Mouse (Mus musculus) duodenum, adult 2 months (tissue): ENCODE results near the gene Flna. TPM values are rescaled to one million over a fixed set of nuclear protein-coding genes. Genes with fewer than 3 reads are reported as not detected.

Experiments used
- polyA plus RNA-seq: library from polyadenylated mRNA; depleted of rRNA; stranded (reverse); fragments of >200 nt; gene quantifications from 2 replicates; pipeline ENCODE4 v1.2.3, GENCODE M21; 2012; ENCODE audit warnings: low replicate concordance; rRNA removed

Gene Flna
- 252 and 315 TPM in 2 replicates for polyA plus RNA-seq

DNA sequence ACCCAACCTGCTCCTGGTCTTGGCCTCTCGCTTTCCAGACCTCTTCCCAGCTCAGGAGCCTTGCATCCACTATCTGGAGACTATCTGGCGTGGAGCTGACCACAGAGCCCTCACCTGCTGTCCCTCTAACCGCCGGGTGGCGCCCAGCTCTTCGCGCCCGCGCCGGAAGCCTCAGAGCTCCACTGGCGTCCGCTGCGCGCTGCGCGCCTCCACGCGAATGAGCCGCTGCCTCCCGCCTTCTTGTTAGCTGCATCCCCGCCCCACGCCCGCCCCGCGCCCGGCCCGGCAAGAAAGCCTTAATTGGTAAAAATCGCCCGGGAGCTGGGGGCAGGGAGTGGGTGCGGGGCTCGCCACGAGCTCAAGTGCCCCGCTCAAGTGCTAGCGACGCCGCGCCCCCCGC is at the start of gene Flna:
Gene Flna (minus strand): TSS at position 206 of the 400 bp plus-strand sequence.

DNA sequence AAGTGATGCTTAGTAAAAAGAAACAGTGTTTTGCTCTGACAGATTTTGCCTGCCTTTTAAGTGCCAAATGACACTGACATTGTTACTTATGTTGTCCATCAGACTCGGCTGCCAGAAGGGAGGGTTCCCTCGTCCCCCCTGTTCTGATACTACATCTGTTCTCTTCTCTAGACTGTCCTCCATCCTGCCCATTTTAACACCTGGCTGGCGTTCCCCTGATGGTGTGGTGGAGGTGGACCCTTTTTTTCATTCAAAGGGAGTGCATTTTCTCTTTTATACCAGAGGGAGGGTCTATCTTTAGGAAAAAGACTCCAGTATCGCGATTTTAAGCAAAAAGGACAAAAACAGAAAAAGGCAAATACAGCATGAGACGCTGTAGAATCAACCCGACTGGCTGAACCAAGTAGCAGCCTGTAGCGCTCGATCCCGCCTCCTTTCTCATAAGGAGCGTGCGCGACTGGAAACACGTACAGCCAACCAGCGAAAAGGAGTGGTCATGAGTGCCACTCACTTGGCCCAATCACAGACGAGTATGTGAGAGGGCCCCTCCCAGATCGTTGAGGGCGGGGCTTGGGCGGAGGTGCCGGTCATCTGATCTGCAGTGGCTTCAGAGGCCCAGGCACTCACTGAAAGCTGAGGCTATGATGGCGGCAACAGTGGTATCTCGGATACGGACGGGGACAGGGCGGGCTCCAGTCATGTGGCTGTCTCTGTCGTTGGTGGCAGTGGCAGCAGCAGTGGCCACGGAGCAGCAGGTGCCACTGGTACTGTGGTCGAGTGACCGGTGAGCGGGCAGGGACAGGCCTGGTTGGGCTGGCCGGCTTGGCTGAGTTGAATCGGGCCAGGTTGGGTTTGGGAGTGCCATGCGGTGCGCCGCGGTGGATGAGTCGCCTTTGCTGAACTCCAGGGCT is 47.2 kb upstream of the Flna start, which contains the start of gene Atp6ap1:
Gene Atp6ap1 (plus strand): TSS at position 560 of the 911 bp plus-strand sequence.

DNA sequence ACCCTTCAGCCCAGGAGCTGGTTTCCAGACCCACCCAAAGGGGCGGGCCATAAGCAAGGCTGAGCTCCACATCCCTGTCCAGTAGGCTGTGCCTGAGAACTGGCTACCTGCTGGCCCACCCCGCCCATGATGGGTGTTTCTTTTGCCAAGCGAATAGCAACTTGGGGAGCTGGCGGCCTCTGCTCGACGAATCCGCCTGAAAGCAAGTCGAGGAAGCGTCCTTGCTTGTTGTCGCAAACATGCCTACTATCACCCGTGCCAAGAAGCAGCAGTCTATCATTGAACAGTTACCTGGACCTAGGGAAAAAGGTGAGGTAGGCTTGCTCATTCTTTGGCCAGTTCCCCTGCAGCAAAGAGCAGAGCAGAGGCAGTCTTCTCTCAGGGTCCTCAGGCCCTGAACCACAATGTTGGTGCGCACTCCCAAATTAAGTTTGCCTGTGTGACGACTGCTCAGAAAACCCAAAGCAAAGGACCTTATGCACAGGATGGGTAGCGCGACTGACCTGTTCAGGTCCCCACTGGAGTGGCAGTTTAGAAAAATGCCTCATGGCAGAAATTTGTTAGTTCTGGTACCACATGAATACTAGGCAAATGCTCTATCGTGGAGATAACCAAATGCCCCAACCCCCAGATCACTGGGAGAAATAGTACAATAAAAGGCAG is 32.2 kb upstream of the Flna start, which contains the start of the genes Taz and Dnase1l1:
Gene Taz (plus strand): TSS at position 181 of the 663 bp plus-strand sequence.
Gene Dnase1l1 (minus strand): TSS at position 606 of the 663 bp plus-strand sequence.

DNA sequence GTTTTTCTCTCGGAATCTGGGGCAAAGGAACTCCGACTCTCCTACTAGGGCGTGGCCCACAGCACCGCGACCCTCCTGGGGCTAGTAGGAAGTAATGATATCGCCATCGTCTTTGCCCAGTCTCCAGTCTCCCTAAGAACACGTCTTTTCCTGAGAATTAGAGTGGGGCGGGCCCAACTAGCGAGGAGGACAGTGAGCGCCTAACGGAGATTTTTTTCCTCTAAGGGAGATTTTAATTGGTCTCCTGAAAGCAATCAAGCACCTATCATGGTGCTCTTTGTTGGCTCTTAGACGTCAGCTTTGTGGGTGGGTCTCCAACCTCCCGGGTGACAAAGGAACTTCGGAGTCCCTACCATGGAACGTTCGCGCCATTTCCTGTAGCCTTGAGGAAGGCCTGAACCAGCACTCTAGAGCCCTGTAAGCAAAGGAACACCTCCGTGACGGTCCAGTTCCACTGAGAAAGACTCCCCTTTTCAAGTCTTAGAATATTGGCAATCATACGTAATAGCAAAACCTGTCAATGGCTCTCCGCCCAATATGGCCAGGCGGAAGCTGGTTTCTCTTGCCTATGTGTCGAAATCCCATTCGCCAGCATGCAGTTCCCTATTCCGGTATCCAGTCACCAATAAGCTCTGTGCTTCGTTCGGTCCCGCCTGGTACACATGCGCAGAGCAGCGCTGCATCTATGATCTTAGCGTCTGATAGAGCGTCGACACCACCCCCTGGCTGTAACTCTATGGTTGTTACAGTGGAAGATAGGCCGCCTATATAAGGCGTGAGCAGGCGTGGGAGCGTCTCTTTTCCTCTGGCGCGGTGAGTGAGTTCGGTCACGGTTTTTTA is 20.7 kb upstream of the Flna start, which contains the start of gene Rpl10:
Gene Rpl10 (plus strand): TSS at position 751 of the 840 bp plus-strand sequence.

DNA sequence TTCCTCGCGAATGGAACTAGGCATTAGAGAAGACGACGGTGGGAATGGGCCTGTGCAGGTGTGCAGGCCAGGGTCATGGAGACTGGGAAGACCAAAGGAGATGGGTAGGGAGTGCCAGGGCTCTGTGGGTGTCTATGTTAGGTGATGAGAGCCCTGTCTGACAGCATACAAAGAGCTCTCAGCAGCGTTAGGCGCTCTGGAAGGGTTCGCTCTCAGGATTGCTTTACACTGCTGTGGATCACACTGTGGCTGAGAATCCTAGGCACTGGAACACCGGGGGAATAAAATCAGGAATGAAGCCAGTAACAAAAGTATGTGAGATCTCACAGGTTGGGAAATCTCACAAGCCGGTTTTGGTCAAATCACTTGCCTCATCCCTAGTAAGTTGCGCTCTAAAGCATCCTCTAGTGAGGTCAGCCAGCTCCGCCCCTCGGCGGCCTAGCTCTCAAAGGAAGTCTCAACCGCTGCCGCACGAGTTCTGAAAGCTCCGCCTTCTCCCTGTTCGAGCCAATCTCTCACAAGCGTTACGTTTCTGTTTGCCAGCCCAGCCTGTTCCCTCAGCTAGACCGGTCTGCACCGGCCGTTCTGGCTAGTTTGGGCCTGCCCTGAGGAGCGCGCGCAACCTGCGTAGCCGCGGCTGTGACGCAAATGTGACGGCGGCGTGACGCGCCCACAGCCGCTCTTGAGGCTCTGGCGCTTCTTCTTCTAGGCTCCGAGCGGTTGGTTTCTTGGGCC is 4.7 kb upstream of the Flna start, which contains the start of gene Emd:
Gene Emd (plus strand): TSS at position 535 of the 735 bp plus-strand sequence.

DNA sequence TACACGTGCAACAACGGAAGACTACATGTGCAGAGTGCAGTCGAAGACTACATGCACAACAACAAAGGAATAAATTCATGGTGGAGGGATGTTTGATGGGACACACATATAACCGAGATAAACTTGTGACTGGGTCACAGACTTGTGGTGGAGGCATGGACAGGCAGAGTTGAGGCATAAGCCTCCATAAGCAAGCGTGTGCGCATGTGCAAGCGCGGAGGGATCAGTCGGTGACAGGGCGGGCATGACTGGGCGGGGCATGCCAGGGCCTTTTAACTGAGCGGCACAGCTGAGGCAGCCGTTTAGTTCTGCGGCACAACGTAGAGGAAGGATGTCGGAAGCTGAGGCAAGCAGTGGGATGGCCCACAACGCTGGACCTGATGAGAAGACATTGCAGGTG is 72.7 kb downstream of the Flna start, which contains the start of gene Tktl1:
Gene Tktl1 (plus strand): TSS at position 301 of the 400 bp plus-strand sequence.

Other genes with a start within 250 kb of the Flna start
- 62.8 and 156 TPM in 2 replicates for gene Irak1, start 225.9 kb downstream of the Flna start, polyA plus RNA-seq
- not detected in 2 replicates for gene Opn1mw, start 122.4 kb downstream of the Flna start, polyA plus RNA-seq
- 1.9 and 2.2 TPM in 2 replicates for gene Mecp2, start 114.5 kb downstream of the Flna start, polyA plus RNA-seq
- not detected in 2 replicates for gene Tex28, start 82.0 kb downstream of the Flna start, polyA plus RNA-seq
- gene Tktl1, start 72.6 kb downstream of the Flna start, polyA plus RNA-seq, result not detected in 2 replicates
- gene Emd, start 4.9 kb upstream of the Flna start, polyA plus RNA-seq, result 32.5 and 51.7 TPM in 2 replicates
- 597 and 840 TPM in 2 replicates for gene Rpl10, start 21.0 kb upstream of the Flna start, polyA plus RNA-seq
- 68.3 and 76.5 TPM in 2 replicates for gene Taz, start 32.1 kb upstream of the Flna start, polyA plus RNA-seq
- 13.5 and 14.5 TPM in 2 replicates for gene Dnase1l1, start 32.5 kb upstream of the Flna start, polyA plus RNA-seq
- 124 and 181 TPM in 2 replicates for gene Atp6ap1, start 47.3 kb upstream of the Flna start, polyA plus RNA-seq
- 40.2 and 70.9 TPM in 2 replicates for gene Gdi1, start 55.2 kb upstream of the Flna start, polyA plus RNA-seq
- 6.0 and 7.8 TPM in 2 replicates for gene Fam50a, start 63.2 kb upstream of the Flna start, polyA plus RNA-seq
- gene Plxna3, start 79.2 kb upstream of the Flna start, polyA plus RNA-seq, result 2.7 and 6.4 TPM in 2 replicates
- 16.5 and 24.4 TPM in 2 replicates for gene Lage3, start 103.8 kb upstream of the Flna start, polyA plus RNA-seq
- gene Ubl4a, start 123.4 kb upstream of the Flna start, polyA plus RNA-seq, result 32.7 and 36.9 TPM in 2 replicates
- 11.5 and 11.9 TPM in 2 replicates for gene Slc10a3, start 123.5 kb upstream of the Flna start, polyA plus RNA-seq
- gene Fam3a, start 143.5 kb upstream of the Flna start, polyA plus RNA-seq, result 19.4 and 28.2 TPM in 2 replicates
- 5.4 and 6.6 TPM in 2 replicates for gene Ikbkg, start 143.5 kb upstream of the Flna start, polyA plus RNA-seq
- gene G6pdx, start 179.4 kb upstream of the Flna start, polyA plus RNA-seq, result 18.2 and 22.2 TPM in 2 replicates
- not detected in 2 replicates for gene Gm6880, start 231.6 kb upstream of the Flna start, polyA plus RNA-seq